Mouse (Mus musculus) olfactory bulb, adult 2 months (tissue): ENCODE data around the gene Urm1.

Source experiments
- CTCF ChIP-seq: fragments of 200-500 bp; IDR thresholded peaks from 2 replicates; pipeline ENCODE4 v1.5.1; 2012; ENCODE audit warnings: low read depth, mild to moderate bottlenecking, low read length, moderate library complexity; ENCODE audit not compliant: insufficient read depth
- POLR2A ChIP-seq: fragments of 200-500 bp; IDR thresholded peaks from 2 replicates; pipeline ENCODE4 v1.6.1; 2012; ENCODE audit warnings: mild to moderate bottlenecking, low read depth, low read length, moderate library complexity; ENCODE audit not compliant: insufficient read depth

DNA sequence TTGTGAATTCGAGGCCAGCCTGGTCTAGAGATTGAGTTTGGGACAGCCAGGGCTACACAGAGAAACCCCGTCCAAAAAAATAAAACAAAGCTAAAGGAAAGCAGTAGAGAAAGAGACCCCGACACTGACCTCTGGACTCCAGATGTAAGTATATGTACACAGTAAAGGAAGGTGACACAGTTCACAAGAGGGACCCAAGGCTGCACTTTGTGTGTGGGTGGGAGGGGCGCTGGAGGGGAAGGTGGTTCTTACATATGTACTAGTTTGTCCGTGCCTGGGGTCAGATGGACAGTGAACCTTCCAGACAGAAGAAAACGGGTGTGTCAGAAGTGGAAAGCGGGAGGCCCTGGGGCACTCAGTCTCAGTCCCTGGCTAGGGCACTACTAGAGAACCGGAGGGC lies 59.3 kb downstream of the Urm1 start:
- no peak for TF ChIP-seq CTCF
- TF ChIP-seq POLR2A = no peak
